Mouse (Mus musculus): Measurements from ENCODE around the gene Fhod1. TPM values are rescaled to one million over a fixed set of nuclear protein-coding genes. Genes with fewer than 3 reads are reported as not detected.

The Fhod1 gene
- total and polyA plus RNA-seq, 3 experiments, result 2.5 to 10.9 TPM; not detected in 1

DNA sequence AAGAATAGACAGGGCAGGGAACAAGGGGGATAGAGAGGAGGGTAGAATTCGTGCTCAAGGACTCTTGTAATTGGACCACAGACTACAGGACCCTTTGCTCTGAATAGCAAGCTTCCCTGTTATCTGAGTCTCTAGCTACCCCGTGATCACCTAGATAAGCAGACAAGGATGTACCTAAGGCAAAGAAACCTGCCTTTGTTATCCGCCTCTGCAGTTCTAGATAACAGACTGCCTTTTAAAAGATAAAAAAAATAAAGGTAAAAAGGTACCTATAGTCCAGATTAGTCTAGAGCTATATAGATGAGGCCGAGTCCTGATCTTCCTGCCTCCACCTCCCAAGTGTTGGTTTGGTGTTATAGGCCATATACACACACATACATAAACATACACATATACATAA is 5.0 kb downstream of the Fhod1 start:
- Histone ChIP-seq H3K4me3 (ENCODE audit: control insufficient read depth in 1 of 2, insufficient read depth in 1 of 2, low read depth in 2 of 2, low read length in 2 of 2) (no peak overlapping the region), H3K9ac (ENCODE audit: control insufficient read depth, low read depth, low read length, poor library complexity, severe bottlenecking) (no peak overlapping the region), H3K9me3 (replicated peaks; ENCODE audit: insufficient read depth, low read length) (no peaks in the 10 kb centered on the region), H3K36me3 (ENCODE audit: control insufficient read depth in 1 of 2, insufficient read depth in 2 of 2, low read length in 2 of 2) (peaks cover 0 to 53% of the 10 kb centered on the region in 2 experiments; a peak in 2 of 4 replicates), H3K27me3 (ENCODE audit: control insufficient read depth in 1 of 2, insufficient read depth in 2 of 2, low read length in 2 of 2) (no peaks in the 10 kb centered on the region), H3K79me2 (ENCODE audit: control insufficient read depth, insufficient read depth, low read length, poor library complexity) (peaks cover 4% of the 10 kb centered on the region; the same call in 1 of the 2 replicates), H3K4me1 (ENCODE audit: control insufficient read depth in 1 of 2, insufficient read depth in 2 of 2, low read length in 2 of 2) (peaks cover 25 to 73% of the 10 kb centered on the region in 2 experiments), H3K27ac (ENCODE audit: control insufficient read depth, low read depth, low read length) (no peak overlapping the region)
- DNase-seq (ENCODE audit: low read depth, low spot score), result no peak
- no peak for TF ChIP-seq ZNF384 (IDR thresholded peaks at IDR 0.05; ENCODE audit: low read depth, low read length)
- TF ChIP-seq NELFE (IDR thresholded peaks at IDR 0.05; ENCODE audit: low read depth, low read length), result no peak
- TF ChIP-seq GATA1 (IDR thresholded peaks at IDR 0.05; ENCODE audit: low read depth, low read length), result peak; percentile 85
- TF ChIP-seq MAX (IDR thresholded peaks at IDR 0.05; ENCODE audit: low read length), result no peak
- TF ChIP-seq EP300 (IDR thresholded peaks at IDR 0.05; ENCODE audit: low read depth in 1 of 2, low read length in 2 of 2), result peak in 1 of 2 experiments; percentile 48; a peak in 1 of 4 replicates
- TF ChIP-seq TCF12 (IDR thresholded peaks at IDR 0.05; ENCODE audit: low read depth, low read length), result peak; percentile 61

DNA sequence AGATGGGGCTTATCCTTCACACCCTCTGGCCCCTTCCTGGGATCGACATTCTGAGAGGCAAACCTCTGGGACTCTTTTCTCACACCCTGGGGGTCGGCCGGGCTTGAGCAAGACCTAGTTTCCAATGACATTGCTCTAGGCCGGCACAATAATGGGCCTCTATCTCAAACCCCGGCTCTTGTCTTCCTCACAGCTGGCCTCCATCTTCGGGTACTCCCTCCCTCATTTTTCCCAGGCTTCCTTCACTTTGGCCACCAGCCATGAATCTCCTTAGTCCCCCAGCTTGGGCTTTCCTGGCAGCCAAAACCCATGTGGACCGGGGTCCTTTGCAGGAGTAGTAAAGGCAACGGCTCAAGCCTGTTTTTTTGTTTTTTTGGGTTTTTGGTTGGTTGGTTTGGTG is 6.4 kb downstream of the Fhod1 start:
- H3K9me3 ChIP-seq (replicated peaks; ENCODE audit: insufficient read depth, low read length), result no peaks in the 10 kb centered on the region
- H3K4me3 ChIP-seq (ENCODE audit: control insufficient read depth in 1 of 2, insufficient read depth in 1 of 2, low read depth in 2 of 2, low read length in 2 of 2), result no peak overlapping the region
- H3K4me1 ChIP-seq (ENCODE audit: control insufficient read depth in 1 of 2, insufficient read depth in 2 of 2, low read length in 2 of 2), result peaks cover 25 to 71% of the 10 kb centered on the region in 2 experiments
- TF ChIP-seq ZKSCAN1 (IDR thresholded peaks at IDR 0.05; ENCODE audit: low read depth, low read length) (no peak), HCFC1 (IDR thresholded peaks at IDR 0.05; ENCODE audit: low read depth, low read length) (no peak), JUND (IDR thresholded peaks at IDR 0.05; ENCODE audit: low read depth, low read length) (no peak), ZMIZ1 (IDR thresholded peaks at IDR 0.05; ENCODE audit: low read depth, low read length) (no peak)
- no peak for DNase-seq (ENCODE audit: low read depth, low spot score)
- no peaks in the 10 kb centered on the region for H3K79me2 ChIP-seq (ENCODE audit: control insufficient read depth, insufficient read depth, low read length, poor library complexity)
- no peaks in the 10 kb centered on the region for H3K27me3 ChIP-seq (ENCODE audit: control insufficient read depth in 1 of 2, insufficient read depth in 2 of 2, low read length in 2 of 2)
- H3K9ac ChIP-seq (ENCODE audit: control insufficient read depth, low read depth, low read length, poor library complexity, severe bottlenecking), result no peak overlapping the region
- no peak overlapping the region for H3K27ac ChIP-seq (ENCODE audit: control insufficient read depth, low read depth, low read length)
- H3K36me3 ChIP-seq (ENCODE audit: control insufficient read depth in 1 of 2, insufficient read depth in 2 of 2, low read length in 2 of 2), result peaks cover 0 to 53% of the 10 kb centered on the region in 2 experiments; a peak in 2 of 4 replicates

DNA sequence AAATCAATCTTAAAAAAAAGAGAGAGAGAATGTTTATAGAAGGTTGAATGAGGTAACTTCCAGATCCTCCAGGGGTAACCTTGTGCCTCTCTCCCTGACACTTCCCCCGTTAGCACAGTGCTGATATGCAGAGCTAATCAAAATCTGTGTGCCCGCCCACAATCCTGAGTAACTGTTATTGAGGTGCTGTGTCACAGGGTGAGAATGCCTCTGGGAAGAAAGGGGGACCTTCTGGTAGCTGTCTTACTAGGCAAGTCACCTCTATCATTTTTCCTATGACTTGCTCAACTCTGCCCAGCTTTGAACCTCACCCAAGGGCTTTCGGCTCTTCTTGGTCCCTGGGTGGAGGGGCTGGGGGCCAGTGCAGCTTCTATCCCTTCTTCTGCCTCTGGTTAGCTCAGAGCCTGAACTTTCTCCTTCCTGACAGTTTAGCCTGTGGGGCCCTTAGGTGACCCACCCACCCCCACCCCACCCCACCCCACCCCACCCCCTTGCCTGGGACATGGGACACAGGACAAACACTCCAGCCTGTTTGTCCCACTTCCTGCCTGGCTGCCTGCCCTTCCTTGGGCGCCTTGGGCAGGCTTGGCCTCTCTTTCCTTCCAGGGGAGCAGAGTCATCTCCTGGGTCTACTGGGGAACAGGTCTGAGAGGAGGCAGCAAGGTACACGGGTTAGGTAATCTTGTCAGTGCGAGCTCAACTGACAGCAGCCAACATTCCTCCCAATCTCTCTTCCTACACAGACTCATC is 7.7 kb downstream of the Fhod1 start:
- Histone ChIP-seq H3K4me1 (ENCODE audit: control insufficient read depth in 1 of 2, insufficient read depth in 2 of 2, low read length in 2 of 2) (peaks cover 23 to 60% of the 10 kb centered on the region in 2 experiments), H3K4me3 (ENCODE audit: control insufficient read depth in 1 of 2, insufficient read depth in 1 of 2, low read depth in 2 of 2, low read length in 2 of 2) (peak overlapping the region in 1 of 2 experiments; percentile 41; a peak in 2 of 4 replicates), H3K27ac (ENCODE audit: control insufficient read depth, low read depth, low read length) (peak overlapping the region; percentile 84), H3K9ac (ENCODE audit: control insufficient read depth, low read depth, low read length, poor library complexity, severe bottlenecking) (peak overlapping the region; percentile 51), H3K36me3 (ENCODE audit: control insufficient read depth in 1 of 2, insufficient read depth in 2 of 2, low read length in 2 of 2) (peaks cover 0 to 46% of the 10 kb centered on the region in 2 experiments; a peak in 2 of 4 replicates), H3K79me2 (ENCODE audit: control insufficient read depth, insufficient read depth, low read length, poor library complexity) (no peaks in the 10 kb centered on the region), H3K9me3 (replicated peaks; ENCODE audit: insufficient read depth, low read length) (no peaks in the 10 kb centered on the region), H3K27me3 (ENCODE audit: control insufficient read depth in 1 of 2, insufficient read depth in 2 of 2, low read length in 2 of 2) (no peaks in the 10 kb centered on the region)
- DNase-seq (ENCODE audit: low read depth, low spot score), result peak; percentile 88
- TF ChIP-seq GATA1 (IDR thresholded peaks at IDR 0.05; ENCODE audit: low read depth, low read length) (peak; percentile 74), MAFK (IDR thresholded peaks at IDR 0.05; ENCODE audit: borderline replicate concordance, low read depth, low read length) (peak; percentile 70), ELF1 (IDR thresholded peaks at IDR 0.05; ENCODE audit: low read depth, low read length) (no peak), CTCF (IDR thresholded peaks at IDR 0.05 in 2 of 3, conservative IDR thresholded peaks at IDR 0.05 in 1 of 3; ENCODE audit: control insufficient read depth in 1 of 3, insufficient read depth in 1 of 3, low read depth in 2 of 3, low read length in 3 of 3, poor library complexity in 1 of 3, severe bottlenecking in 1 of 3) (no peak), USF2 (IDR thresholded peaks at IDR 0.05; ENCODE audit: borderline replicate concordance in 1 of 2, insufficient read depth in 1 of 2, low read depth in 1 of 2, low read length in 2 of 2) (no peak), KAT2A (conservative IDR thresholded peaks at IDR 0.05; ENCODE audit: low read depth, low read length) (no peak), ZMIZ1 (IDR thresholded peaks at IDR 0.05; ENCODE audit: low read depth, low read length) (0 out of 2 replicates have a peak, but pooled peaks have one; percentile 19), ETS1 (IDR thresholded peaks at IDR 0.05; ENCODE audit: low read depth, low read length) (peak; percentile 82), TCF12 (IDR thresholded peaks at IDR 0.05; ENCODE audit: low read depth, low read length) (0 out of 2 replicates have a peak, but pooled peaks have one; percentile 39), CHD2 (IDR thresholded peaks at IDR 0.05; ENCODE audit: low read length) (no peak), NELFE (IDR thresholded peaks at IDR 0.05; ENCODE audit: low read depth, low read length) (peak; percentile 55), BHLHE40 (IDR thresholded peaks at IDR 0.05; ENCODE audit: borderline replicate concordance, low read depth, low read length) (no peak), RCOR1 (IDR thresholded peaks at IDR 0.05; ENCODE audit: low read depth, low read length) (peak; percentile 63), EP300 (IDR thresholded peaks at IDR 0.05; ENCODE audit: low read depth in 1 of 2, low read length in 2 of 2) (peak; percentile 59 to 85), ZNF384 (IDR thresholded peaks at IDR 0.05; ENCODE audit: low read depth, low read length) (peak; percentile 78), MYC (IDR thresholded peaks at IDR 0.05; ENCODE audit: low read depth, low read length) (no peak), E2F4 (IDR thresholded peaks at IDR 0.05; ENCODE audit: borderline replicate concordance, low read depth, low read length) (no peak), TBP (IDR thresholded peaks at IDR 0.05; ENCODE audit: low read depth, low read length) (peak; percentile 56; the same call in 1 of the 2 replicates), SIN3A (IDR thresholded peaks at IDR 0.05; ENCODE audit: low read length) (peak; percentile 71)
